Mouse (Mus musculus) midbrain, embryonic 16.5 days (tissue): Measurements from ENCODE around the gene Gm10382. TPM values are rescaled to one million over a fixed set of nuclear protein-coding genes. Genes with fewer than 3 reads are reported as not detected.
"Not testable (repeated sequence)": the region's sequence is repeated elsewhere in the genome, so short reads cannot be mapped to it uniquely, and the experiment has no call there.

Experiments
- ATAC-seq: fragments of 200-750 bp; cut with Nextera tagmentation; 2 replicates; pipeline ENCODE4 v1.8.0; 2017; ENCODE audit warnings: moderate TSS enrichment
- H3K27ac ChIP-seq: fragments of 300-500 bp; sonication (generic); 2 replicates; pipeline ENCODE4 v1.5.1; 2014; ENCODE audit warnings: mild to moderate bottlenecking, low read length, mixed read lengths
- H3K27me3 ChIP-seq: fragments of 300-500 bp; sonication (generic); 2 replicates; pipeline ENCODE4 v1.6.1; 2014; ENCODE audit warnings: low read depth, low read length, mixed read lengths; ENCODE audit not compliant: control insufficient read depth, insufficient read depth
- H3K36me3 ChIP-seq: fragments of 300-500 bp; sonication (generic); 2 replicates; pipeline ENCODE4 v1.6.1; 2014; ENCODE audit warnings: mild to moderate bottlenecking, low read length, moderate library complexity, mixed read lengths; ENCODE audit not compliant: control insufficient read depth, insufficient read depth
- H3K4me1 ChIP-seq: fragments of 300-500 bp; sonication (generic); 2 replicates; pipeline ENCODE4 v1.6.1; 2014; ENCODE audit warnings: mild to moderate bottlenecking, low read length, mixed read lengths; ENCODE audit not compliant: control insufficient read depth, insufficient read depth
- H3K4me2 ChIP-seq: fragments of 300-500 bp; sonication (generic); 2 replicates; pipeline ENCODE4 v1.6.1; 2014; ENCODE audit warnings: mild to moderate bottlenecking, low read length, mixed read lengths
- H3K4me3 ChIP-seq: fragments of 300-500 bp; sonication (generic); 2 replicates; pipeline ENCODE4 v1.5.1; 2014; ENCODE audit warnings: low read depth, mild to moderate bottlenecking, low read length, moderate library complexity, mixed read lengths
- H3K9ac ChIP-seq: fragments of 300-500 bp; sonication (generic); 2 replicates; pipeline ENCODE4 v1.6.1; 2014; ENCODE audit warnings: low read depth, low read length, mixed read lengths
- H3K9me3 ChIP-seq: fragments of 300-500 bp; sonication (generic); replicated peaks from 2 replicates; pipeline ENCODE4 v1.6.1; 2014; ENCODE audit warnings: mild to moderate bottlenecking, low read length, mixed read lengths; ENCODE audit not compliant: control insufficient read depth, poor library complexity, severe bottlenecking
- WGBS: fragments of 180-500 bp; shearing (Covaris S2); extraction: QIAGEN DNeasy Blood & Tissue Kit; methylation state at CpG from one replicate; pipeline ENCODE4 v1.1.7; 2014; 5-methylcytosine and 5-hydroxymethylcytosine counted together
- polyA plus RNA-seq: library from polyadenylated mRNA; unstranded; fragments of >200 nt; fragmentation: Nextera tagmentation; extraction: Ambion mirVana; gene quantifications from 2 replicates; pipeline ENCODE4 v1.2.1, GENCODE M21; 2015

Gene Gm10382
- polyA plus RNA-seq, 1 experiment from 2014 or later, result 0.30 TPM

GRCm38 (mm10) chr5:125381954-125382672, 7.0 kb upstream of the Gm10382 start:
- Histone ChIP-seq H3K27ac (no peak overlapping the region), H3K9ac (no peak overlapping the region), H3K27me3 (no peaks in the 10 kb centered on the region), H3K4me2 (no peak overlapping the region), H3K4me1 (peaks cover 20% of the 10 kb centered on the region), H3K36me3 (peaks cover 14% of the 10 kb centered on the region), H3K9me3 (no peaks in the 10 kb centered on the region), H3K4me3 (no peak overlapping the region)
- no peak for ATAC-seq
- 76% methylated on average over 5 of the region's 5 CpGs for WGBS

- H3K27ac ChIP-seq, result no peak overlapping the region
- WGBS, result 43% methylated on average over 6 of the region's 6 CpGs
- no peak for ATAC-seq
These were observed 6.2 kb upstream of the Gm10382 start for GRCm38 (mm10) chr5:125382673-125383558.

GRCm38 (mm10) chr5:125383637-125384420, 5.3 kb upstream of the Gm10382 start:
- Histone ChIP-seq H3K9me3 (no peaks in the 10 kb centered on the region), H3K27ac (no peak overlapping the region), H3K36me3 (peaks cover 14% of the 10 kb centered on the region), H3K9ac (no peak overlapping the region), H3K4me2 (no peak overlapping the region), H3K27me3 (no peaks in the 10 kb centered on the region), H3K4me3 (no peak overlapping the region), H3K4me1 (peaks cover 25% of the 10 kb centered on the region)
- no peak for ATAC-seq
- 77% methylated on average over 3 of the region's 3 CpGs for WGBS

More at GRCm38 (mm10) chr5:125382673-125383558, 6.2 kb upstream of the Gm10382 start:
- no peaks in the 10 kb centered on the region for H3K9me3 ChIP-seq
- H3K27me3 ChIP-seq, result no peaks in the 10 kb centered on the region
- H3K4me1 ChIP-seq, result peaks cover 20% of the 10 kb centered on the region
- no peak overlapping the region for H3K4me2 ChIP-seq
- H3K9ac ChIP-seq, result no peak overlapping the region
- peaks cover 14% of the 10 kb centered on the region for H3K36me3 ChIP-seq
- no peak overlapping the region for H3K4me3 ChIP-seq

GRCm38 (mm10) chr5:125384512-125385214, 4.5 kb upstream of the Gm10382 start:
- H3K4me1 ChIP-seq, result peaks cover 25% of the 10 kb centered on the region
- H3K4me3 ChIP-seq, result no peak overlapping the region
- no peak overlapping the region for H3K9ac ChIP-seq
- H3K9me3 ChIP-seq, result no peaks in the 10 kb centered on the region
- H3K4me2 ChIP-seq, result no peak overlapping the region
- ATAC-seq, result no peak
- H3K36me3 ChIP-seq, result peaks cover 14% of the 10 kb centered on the region
- 85% methylated on average over 2 of the region's 2 CpGs for WGBS
- no peaks in the 10 kb centered on the region for H3K27me3 ChIP-seq
- no peak overlapping the region for H3K27ac ChIP-seq

GRCm38 (mm10) chr5:125385215-125385940, 3.7 kb upstream of the Gm10382 start:
- no peak for ATAC-seq
- H3K36me3 ChIP-seq, result peaks cover 14% of the 10 kb centered on the region
- WGBS, result 74% methylated on average over 8 of the region's 8 CpGs
- peak overlapping the region; percentile 29 for H3K4me2 ChIP-seq
- H3K9ac ChIP-seq, result no peak overlapping the region
- H3K27me3 ChIP-seq, result no peaks in the 10 kb centered on the region
- H3K4me3 ChIP-seq, result 0 out of 2 replicates have a peak overlapping the region, but pooled peaks have one; percentile 3
- H3K27ac ChIP-seq, result no peak overlapping the region
- H3K9me3 ChIP-seq, result no peaks in the 10 kb centered on the region
- peaks cover 28% of the 10 kb centered on the region for H3K4me1 ChIP-seq

- peaks cover 33% of the 10 kb centered on the region for H3K4me1 ChIP-seq
- not testable (repeated sequence) for H3K27me3 ChIP-seq, ATAC-seq, H3K9ac ChIP-seq, H3K27ac ChIP-seq, H3K4me2 ChIP-seq, H3K9me3 ChIP-seq, H3K4me3 ChIP-seq
- WGBS, result 84% methylated on average over 5 of the region's 6 CpGs
- H3K36me3 ChIP-seq, result peaks cover 14% of the 10 kb centered on the region
These were observed 1.8 kb upstream of the Gm10382 start for GRCm38 (mm10) chr5:125387295-125387694.

- Histone ChIP-seq H3K36me3 (peaks cover 14% of the 10 kb centered on the region), H3K4me1 (peaks cover 41% of the 10 kb centered on the region), H3K27me3 (no peaks in the 10 kb centered on the region), H3K4me3 (peak overlapping the region; percentile 100), H3K9ac (peak overlapping the region; percentile 100), H3K4me2 (peak overlapping the region; percentile 88), H3K27ac (no peak overlapping the region; the same call in 1 of the 2 replicates), H3K9me3 (no peaks in the 10 kb centered on the region)
- WGBS, result 26% methylated on average over 13 of the region's 13 CpGs
- no peak for ATAC-seq
These were observed 597 bp upstream of the Gm10382 start for GRCm38 (mm10) chr5:125388358-125389092.
